Mouse (Mus musculus): Measurements from ENCODE around the gene Tgif2.
"Not testable (repeated sequence)": the region's sequence is repeated elsewhere in the genome, so short reads cannot be mapped to it uniquely, and the experiment has no call there.

Gene Tgif2

DNA sequence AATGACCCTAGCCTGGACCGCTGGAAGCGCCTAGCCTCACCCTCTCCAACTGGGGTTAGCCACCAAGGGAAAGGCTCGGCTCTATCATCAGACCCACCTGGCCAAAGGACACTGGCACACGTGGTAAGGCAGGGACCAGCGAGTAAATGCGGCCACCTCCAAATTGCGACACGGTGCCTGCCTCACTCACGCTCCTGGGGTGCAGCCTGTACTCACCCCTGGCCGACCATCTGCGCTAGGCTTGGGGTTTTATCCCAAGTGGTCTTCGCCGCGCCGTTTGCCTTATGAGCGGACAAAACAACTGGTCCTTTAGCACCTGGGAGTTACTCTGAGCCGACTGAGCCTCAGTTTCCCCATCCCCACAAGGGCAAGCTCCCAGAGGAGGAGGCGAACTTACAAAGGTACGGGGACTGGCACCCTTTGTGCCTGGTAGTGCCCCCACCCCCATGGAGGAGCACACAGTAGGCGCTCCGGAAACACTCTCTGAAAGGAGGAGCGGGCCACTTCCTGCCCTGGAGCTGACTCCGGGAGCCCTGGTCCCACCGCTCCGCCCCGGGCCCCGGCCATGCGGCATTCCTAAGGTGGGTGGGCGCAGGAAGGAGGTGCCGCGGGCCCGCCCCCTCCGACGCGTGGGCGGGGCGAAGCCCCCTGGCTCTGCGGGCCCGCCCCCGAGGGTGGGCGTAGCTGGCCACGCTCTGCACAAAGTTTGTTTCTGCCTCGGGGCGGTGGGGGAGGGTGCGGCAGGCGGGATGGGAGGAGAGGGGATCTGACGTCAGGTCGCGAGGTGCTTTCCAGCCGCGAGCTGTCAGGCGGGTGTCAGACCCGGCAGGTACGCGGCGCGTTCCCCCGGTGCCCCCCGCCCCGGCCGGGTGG lies at the start of gene Tgif2:
Gene Tgif2 (plus strand): TSS at position 689 of the 873 bp plus-strand sequence.
- DNase-seq (ENCODE audit: low spot score in 2 of 2): peak; percentile 72 to 81

- no peak for DNase-seq (ENCODE audit: low spot score in 2 of 2)
Observed at GRCm38 (mm10) chr2:156798516-156798915, 41.3 kb upstream of the Tgif2 start.

DNA sequence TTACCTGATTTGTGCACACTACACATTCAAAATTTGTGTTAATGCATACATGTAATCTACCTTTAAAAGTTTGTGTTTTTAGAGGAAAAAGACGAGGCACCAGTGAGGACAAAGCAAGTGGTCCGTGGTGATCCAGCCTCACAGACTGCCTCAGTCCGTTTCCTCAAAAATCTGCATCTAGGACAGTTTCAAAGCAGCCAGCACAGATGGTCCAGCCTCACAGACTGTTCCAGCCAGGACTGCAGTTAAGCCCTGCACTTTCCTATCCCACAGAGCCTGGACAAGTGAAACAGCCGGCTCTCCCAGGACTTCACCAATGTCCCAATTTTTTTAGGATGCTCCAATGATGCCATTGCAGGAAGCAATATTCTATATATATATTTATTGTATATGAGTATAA lies 38.8 kb upstream of the Tgif2 start:
- DNase-seq (ENCODE audit: low spot score in 2 of 2): no peak

- DNase-seq (ENCODE audit: low spot score in 2 of 2): not testable (repeated sequence)
Observed at GRCm38 (mm10) chr2:156802116-156802515, 37.7 kb upstream of the Tgif2 start.

- DNase-seq (ENCODE audit: low spot score in 2 of 2): no peak
Observed at GRCm38 (mm10) chr2:156803698-156804372, 36.0 kb upstream of the Tgif2 start.

DNA sequence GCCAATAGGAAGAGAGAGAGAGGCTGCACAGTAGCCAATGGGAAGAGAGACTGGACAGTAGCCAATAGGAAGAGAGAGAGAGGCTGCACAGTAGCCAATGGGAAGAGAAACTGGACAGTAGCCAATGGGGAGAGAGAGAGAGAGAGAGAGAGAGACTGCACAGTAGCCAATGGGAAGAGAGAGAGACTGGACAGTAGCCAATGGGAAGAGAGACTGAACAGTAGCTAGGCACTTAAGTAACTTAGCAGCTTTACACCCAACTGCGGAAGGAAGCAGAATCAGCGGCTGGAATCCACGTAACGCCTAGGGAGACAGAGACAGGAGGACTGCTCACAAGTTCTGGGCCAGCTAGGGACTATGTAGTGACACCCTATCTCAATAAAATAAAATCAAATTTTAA lies 35.2 kb upstream of the Tgif2 start:
- DNase-seq (ENCODE audit: low spot score in 2 of 2): no peak

- DNase-seq (ENCODE audit: low spot score in 2 of 2): no peak
Observed at GRCm38 (mm10) chr2:156806886-156807285, 32.9 kb upstream of the Tgif2 start.

DNA sequence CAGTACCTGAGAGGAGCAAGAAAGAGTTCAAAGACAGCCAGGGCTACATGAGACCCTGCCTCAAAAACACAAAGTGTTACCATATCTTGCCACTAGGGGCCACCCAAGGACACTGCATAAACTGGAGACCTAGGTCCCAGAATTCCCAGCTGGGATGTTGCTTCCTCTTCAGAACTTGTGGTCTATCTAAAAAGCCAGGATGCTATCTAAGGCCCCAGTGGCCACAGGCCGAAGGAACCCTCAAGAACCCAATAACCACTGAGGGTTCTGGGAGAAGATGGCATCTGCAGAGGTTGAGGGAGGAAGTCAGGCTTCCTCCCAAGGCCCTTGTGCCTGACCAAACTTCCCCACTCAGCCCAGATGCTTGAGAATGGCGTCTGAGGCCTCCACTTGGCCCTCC lies 30.2 kb upstream of the Tgif2 start:
- peak; percentile 16 to 41 for DNase-seq (ENCODE audit: low spot score in 2 of 2)

DNA sequence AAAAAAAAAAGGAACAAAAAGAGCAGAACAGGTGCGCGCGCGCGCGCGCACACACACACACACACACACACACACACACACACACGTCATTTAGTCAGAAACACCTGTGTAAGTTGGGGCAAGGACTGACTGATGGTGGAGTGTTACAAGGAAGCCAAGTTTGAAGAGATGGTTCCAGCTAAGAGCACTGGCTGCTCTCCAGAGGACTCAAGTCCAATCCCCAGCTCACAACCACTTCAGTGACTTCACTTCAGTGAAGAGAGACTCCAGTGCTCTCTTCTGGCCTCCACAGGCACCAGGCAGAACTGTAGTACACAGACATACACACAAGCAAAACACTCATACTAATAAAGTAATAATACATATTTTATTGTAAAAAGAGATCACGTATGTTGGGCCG lies 29.1 kb upstream of the Tgif2 start:
- DNase-seq (ENCODE audit: low spot score in 2 of 2): no peak

DNA sequence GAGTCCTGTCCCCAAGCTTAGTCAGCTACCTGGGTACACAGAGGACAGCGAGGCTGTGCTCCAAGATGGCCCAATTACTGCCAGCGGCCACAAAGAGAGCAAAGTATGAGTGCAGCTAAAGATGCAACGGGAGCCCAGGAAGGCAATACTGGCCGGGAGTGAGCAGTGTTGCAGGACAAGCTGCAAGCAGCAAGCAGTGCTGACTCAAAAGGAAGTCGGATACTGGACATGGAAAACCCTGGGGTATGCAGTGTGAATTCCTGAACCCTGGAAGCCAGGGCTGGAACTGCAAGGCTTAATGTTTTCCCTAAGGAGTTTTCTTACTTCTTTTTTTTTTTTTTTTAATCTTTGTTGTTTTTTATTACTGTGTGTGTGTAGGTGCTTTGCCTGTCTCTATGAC lies 28.3 kb upstream of the Tgif2 start:
- no peak for DNase-seq (ENCODE audit: low spot score in 2 of 2)

- DNase-seq (ENCODE audit: low spot score in 2 of 2): no peak
Observed at GRCm38 (mm10) chr2:156814344-156814801, 25.4 kb upstream of the Tgif2 start.

GRCm38 (mm10) chr2:156814893-156815292 lies 24.9 kb upstream of the Tgif2 start:
- DNase-seq (ENCODE audit: low spot score in 2 of 2): no peak

GRCm38 (mm10) chr2:156815412-156815811 lies 24.4 kb upstream of the Tgif2 start:
- DNase-seq (ENCODE audit: low spot score in 2 of 2): no peak

- no peak for DNase-seq (ENCODE audit: low spot score in 2 of 2)
Observed at GRCm38 (mm10) chr2:156816116-156816515, 23.7 kb upstream of the Tgif2 start.

- DNase-seq (ENCODE audit: low spot score in 2 of 2): not testable (repeated sequence)
Observed at GRCm38 (mm10) chr2:156825128-156825527, 14.7 kb upstream of the Tgif2 start.

GRCm38 (mm10) chr2:156834336-156834735 lies 5.5 kb upstream of the Tgif2 start:
- no peak for DNase-seq (ENCODE audit: low spot score in 2 of 2)

DNA sequence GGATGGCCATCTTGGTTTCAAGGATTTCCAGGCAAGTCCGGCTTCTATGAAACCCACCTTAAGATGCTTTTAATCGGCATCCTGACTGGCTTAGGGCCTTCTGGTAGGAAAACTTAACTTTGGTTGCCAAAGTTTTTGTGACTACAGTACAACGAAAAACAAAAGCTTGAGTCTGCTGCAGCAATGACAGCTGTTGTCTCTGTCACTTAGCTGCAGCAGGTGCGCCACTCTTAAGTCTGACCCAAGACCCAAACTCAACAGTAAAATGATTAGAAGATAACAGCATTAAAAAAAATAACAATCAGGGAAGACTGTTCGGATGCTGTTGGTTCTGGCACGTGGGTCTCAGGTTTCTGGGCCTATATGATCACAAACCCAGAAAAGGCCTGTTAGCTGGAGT lies 968 bp upstream of the Tgif2 start:
- no peak for DNase-seq (ENCODE audit: low spot score in 2 of 2)

GRCm38 (mm10) chr2:156840301-156841027 lies 657 bp downstream of the Tgif2 start:
- peak in 1 of 2 experiments; percentile 20 for DNase-seq (ENCODE audit: low spot score in 2 of 2)

- DNase-seq (ENCODE audit: low spot score in 2 of 2): peak; percentile 7 to 35
Observed at GRCm38 (mm10) chr2:156841028-156841840, 1.4 kb downstream of the Tgif2 start.

GRCm38 (mm10) chr2:156841841-156842706 lies 2.3 kb downstream of the Tgif2 start:
- DNase-seq (ENCODE audit: low spot score in 2 of 2): peak; percentile 34 to 41
